Mouse (Mus musculus) kidney, adult 2 months (tissue): ENCODE data around the gene Tbxa2r. TPM values are rescaled to one million over a fixed set of nuclear protein-coding genes. Genes with fewer than 3 reads are reported as not detected.
A peak's percentile ranks its signal among the peaks of the same experiment; 100 is the strongest.

Experiments
- DNase-seq: peaks from one replicate; pipeline ENCODE4 v3.0.0; 2021
- H3K27ac ChIP-seq: fragments of 200-500 bp; 2 replicates; pipeline ENCODE4 v1.5.1; 2012; ENCODE audit warnings: low read depth, low read length, control low read depth, inconsistent platforms; ENCODE audit not compliant: insufficient read depth
- H3K27me3 ChIP-seq: fragments of 200-500 bp; replicated peaks from 2 replicates; pipeline ENCODE4 v1.6.1; 2012; ENCODE audit warnings: mild to moderate bottlenecking, moderate library complexity, low read length, inconsistent platforms; ENCODE audit not compliant: control insufficient read depth, insufficient read depth
- H3K36me3 ChIP-seq: fragments of 200-500 bp; 2 replicates; pipeline ENCODE4 v1.6.1; 2012; ENCODE audit warnings: mild to moderate bottlenecking, moderate library complexity, low read length, inconsistent platforms; ENCODE audit not compliant: control insufficient read depth, insufficient read depth
- H3K4me1 ChIP-seq: fragments of 200-500 bp; 2 replicates; pipeline ENCODE4 v1.6.1; 2011; ENCODE audit warnings: low read length; ENCODE audit not compliant: control insufficient read depth, insufficient read depth
- H3K4me3 ChIP-seq: fragments of 200-500 bp; 2 replicates; pipeline ENCODE4 v1.5.1; 2011; ENCODE audit warnings: mild to moderate bottlenecking, low read depth, low read length, control low read depth; ENCODE audit not compliant: insufficient read depth
- CTCF ChIP-seq: fragments of 200-500 bp; conservative IDR thresholded peaks from 2 replicates; pipeline ENCODE4 v1.5.1; 2011; ENCODE audit warnings: low read depth, mild to moderate bottlenecking, control low read depth, low read length, moderate library complexity, mixed read lengths; ENCODE audit not compliant: insufficient read depth, insufficient read length
- POLR2A ChIP-seq: fragments of 200-500 bp; IDR thresholded peaks from one replicate; pipeline ENCODE4 v1.6.1; 2011; ENCODE audit warnings: low read depth, low read length, control low read depth
- WGBS: fragments of 180-500 bp; shearing (Covaris S2); methylation state at CpG from one replicate; pipeline ENCODE4 v1.1.7; 2018; 5-methylcytosine and 5-hydroxymethylcytosine counted together
- polyA plus RNA-seq: library from polyadenylated mRNA; depleted of rRNA; stranded (reverse); fragments of >200 nt; gene quantifications from 2 replicates; pipeline ENCODE4 v1.2.3, GENCODE M21; 2012

The Tbxa2r gene
- polyA plus RNA-seq, 1 experiment, result 16.6 TPM

DNA sequence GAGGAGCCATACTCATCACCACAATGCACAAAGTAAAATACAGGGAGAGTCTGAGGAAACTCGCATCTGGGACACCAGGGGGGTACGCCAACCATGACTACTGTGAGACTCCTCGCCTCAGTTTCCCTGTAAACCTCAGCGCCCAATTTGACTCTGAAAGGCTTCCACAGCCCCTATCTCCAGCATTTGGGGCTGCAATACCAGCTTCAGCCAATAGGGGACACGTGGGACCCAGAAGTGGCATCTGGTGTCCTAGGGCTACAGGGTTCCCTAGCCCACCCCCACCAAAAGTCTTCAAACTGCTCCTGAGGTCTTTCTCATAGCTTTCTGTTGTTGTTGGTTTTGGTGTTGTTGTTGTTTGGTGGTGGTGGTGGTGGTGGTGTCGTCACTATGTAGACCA is 39.9 kb upstream of the Tbxa2r start:
- TF ChIP-seq POLR2A, result no peak
- peak; percentile 45 for TF ChIP-seq CTCF
- H3K27ac ChIP-seq, result no peak overlapping the region
- H3K36me3 ChIP-seq, result no peaks in the 10 kb centered on the region
- peaks cover 14% of the 10 kb centered on the region for H3K4me1 ChIP-seq
- 46% methylated on average over 6 of the region's 6 CpGs for WGBS
- no peaks in the 10 kb centered on the region for H3K27me3 ChIP-seq
- peak; percentile 43 for DNase-seq
- H3K4me3 ChIP-seq, result no peak overlapping the region

DNA sequence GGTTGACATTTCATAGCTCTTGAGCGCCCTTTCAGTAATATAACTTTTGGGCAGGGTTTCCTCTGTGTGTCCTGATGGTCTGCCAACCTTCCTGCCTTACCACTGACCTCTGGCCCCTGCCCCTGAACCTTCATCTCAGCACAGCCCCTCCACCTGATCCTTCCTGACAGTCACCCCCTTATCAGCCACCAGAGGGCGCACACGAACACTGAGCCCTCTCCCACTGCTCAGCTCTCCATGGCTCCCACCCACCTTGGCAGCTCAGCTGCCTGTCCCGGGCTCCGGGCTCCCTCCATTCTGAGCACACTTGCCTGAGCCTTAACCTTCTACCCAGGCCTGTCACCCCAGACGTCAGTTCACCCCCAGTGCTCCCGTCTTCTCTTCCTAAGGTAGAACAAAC is 39.3 kb upstream of the Tbxa2r start:
- no peaks in the 10 kb centered on the region for H3K36me3 ChIP-seq
- H3K27me3 ChIP-seq, result no peaks in the 10 kb centered on the region
- 6% methylated on average over 7 of the region's 7 CpGs for WGBS
- H3K27ac ChIP-seq, result no peak overlapping the region
- peak; percentile 66 for DNase-seq
- no peak overlapping the region for H3K4me3 ChIP-seq
- peaks cover 20% of the 10 kb centered on the region for H3K4me1 ChIP-seq
- TF ChIP-seq CTCF (peak; percentile 88), POLR2A (no peak)

DNA sequence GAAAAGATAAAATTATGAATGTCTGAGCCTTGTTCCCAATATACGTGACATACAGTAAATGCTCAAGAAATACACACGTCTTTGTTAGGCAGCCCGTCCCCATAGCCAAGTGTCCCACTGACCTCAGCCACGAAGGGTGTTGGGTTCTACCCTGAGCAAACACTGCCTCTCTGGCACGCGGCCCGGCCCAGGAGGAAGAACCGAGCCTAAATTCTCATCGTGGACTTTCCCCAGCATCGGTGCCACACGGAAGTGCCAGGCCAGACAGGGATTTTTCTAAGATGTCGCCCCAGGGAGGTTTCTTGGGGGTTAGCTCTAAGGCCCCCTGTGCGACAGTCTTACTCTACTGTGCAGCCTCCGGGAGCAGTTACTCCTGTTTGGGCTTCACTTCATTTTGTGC is 38.7 kb upstream of the Tbxa2r start:
- 51% methylated on average over 14 of the region's 14 CpGs for WGBS
- H3K4me1 ChIP-seq, result peaks cover 24% of the 10 kb centered on the region
- TF ChIP-seq POLR2A (no peak), CTCF (no peak)
- no peak overlapping the region for H3K27ac ChIP-seq
- DNase-seq, result peak; percentile 76
- no peaks in the 10 kb centered on the region for H3K36me3 ChIP-seq
- no peak overlapping the region for H3K4me3 ChIP-seq
- no peaks in the 10 kb centered on the region for H3K27me3 ChIP-seq

DNA sequence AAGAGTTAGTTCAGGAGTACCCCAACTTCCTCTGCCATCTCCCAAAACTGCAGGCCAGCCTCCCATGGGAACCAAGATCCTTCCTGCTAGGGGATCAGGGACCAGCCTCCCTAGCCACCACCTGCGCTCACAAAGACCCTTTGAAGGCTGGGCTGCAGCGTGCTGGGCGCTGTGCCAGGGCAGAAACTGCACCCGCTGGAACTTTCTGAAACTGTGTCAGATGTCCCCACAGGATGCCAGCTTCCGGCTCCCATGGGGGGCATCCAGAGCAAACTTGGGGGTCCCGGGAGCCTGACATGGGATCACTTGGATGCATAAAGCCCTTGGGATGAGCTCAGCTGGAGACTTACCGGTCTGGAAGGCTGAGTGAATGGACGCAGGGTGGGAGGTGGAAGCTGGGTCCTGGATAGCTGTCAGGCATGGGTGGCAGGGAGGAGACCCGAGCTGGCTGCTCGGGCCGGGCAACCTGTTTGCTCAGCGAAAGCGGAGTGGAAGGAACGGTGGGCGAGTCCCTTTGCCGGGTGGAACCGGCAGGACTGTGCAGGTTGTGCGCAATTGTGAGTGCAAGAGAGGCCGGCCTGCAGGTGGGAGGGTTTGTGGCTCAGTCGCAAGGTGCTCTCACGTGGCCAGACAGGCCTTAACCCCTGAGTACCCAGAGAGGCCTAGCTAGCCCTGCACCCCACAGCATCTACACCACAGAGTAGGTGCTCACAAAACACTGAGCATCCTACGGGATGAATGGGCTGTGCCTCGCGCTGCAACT is 37.7 kb upstream of the Tbxa2r start:
- peaks cover 31% of the 10 kb centered on the region for H3K4me1 ChIP-seq
- H3K36me3 ChIP-seq, result no peaks in the 10 kb centered on the region
- DNase-seq, result peak; percentile 63
- peak overlapping the region; percentile 36; the same call in 1 of the 2 replicates for H3K4me3 ChIP-seq
- WGBS, result 28% methylated on average over 24 of the region's 24 CpGs
- peak overlapping the region; percentile 20; the same call in 1 of the 2 replicates for H3K27ac ChIP-seq
- H3K27me3 ChIP-seq, result no peaks in the 10 kb centered on the region
- TF ChIP-seq CTCF (no peak), POLR2A (no peak)

DNA sequence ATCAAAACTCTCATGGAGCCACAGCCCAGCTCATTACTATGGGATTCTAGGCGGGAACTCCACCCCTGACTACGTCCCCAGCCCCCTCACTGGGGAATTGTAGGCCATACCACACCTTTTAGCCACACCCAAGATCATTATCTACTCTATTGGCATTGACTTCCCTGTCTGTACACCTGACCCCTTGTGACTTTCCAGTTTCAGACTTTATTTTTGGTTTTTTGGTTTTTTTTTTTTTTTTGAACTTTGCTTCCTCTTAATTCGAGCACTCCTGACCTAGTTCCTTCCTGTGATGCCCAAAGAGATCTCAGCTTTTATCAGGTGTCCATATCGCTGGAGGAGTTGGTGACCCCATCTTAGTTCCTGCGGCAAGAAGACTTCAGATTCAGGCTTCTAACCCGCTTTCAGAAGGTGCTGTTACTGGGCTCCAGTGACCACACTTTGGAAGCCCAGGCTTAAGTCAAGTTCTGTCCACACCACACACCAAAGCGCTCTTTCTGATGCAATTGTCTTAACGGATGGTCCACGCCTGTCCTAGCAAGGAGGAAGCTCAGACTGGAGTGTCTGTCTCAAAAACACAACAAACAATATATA is 36.9 kb upstream of the Tbxa2r start, which contains the start of gene Tjp3:
Gene Tjp3, minus strand, starts transcription at position 71 of the 594 bp plus-strand sequence.
- Histone ChIP-seq H3K36me3 (no peaks in the 10 kb centered on the region), H3K27ac (peak within 1 kb of the TSS; percentile 20; the same call in 1 of the 2 replicates), H3K4me1 (peaks cover 34% of the 10 kb centered on the region), H3K4me3 (peak within 1 kb of the TSS; percentile 36; the same call in 1 of the 2 replicates), H3K27me3 (no peaks in the 10 kb centered on the region)
- 57% methylated on average over 9 of the region's 9 CpGs for WGBS
- DNase-seq, result no peak
- TF ChIP-seq POLR2A (no peak), CTCF (no peak)

DNA sequence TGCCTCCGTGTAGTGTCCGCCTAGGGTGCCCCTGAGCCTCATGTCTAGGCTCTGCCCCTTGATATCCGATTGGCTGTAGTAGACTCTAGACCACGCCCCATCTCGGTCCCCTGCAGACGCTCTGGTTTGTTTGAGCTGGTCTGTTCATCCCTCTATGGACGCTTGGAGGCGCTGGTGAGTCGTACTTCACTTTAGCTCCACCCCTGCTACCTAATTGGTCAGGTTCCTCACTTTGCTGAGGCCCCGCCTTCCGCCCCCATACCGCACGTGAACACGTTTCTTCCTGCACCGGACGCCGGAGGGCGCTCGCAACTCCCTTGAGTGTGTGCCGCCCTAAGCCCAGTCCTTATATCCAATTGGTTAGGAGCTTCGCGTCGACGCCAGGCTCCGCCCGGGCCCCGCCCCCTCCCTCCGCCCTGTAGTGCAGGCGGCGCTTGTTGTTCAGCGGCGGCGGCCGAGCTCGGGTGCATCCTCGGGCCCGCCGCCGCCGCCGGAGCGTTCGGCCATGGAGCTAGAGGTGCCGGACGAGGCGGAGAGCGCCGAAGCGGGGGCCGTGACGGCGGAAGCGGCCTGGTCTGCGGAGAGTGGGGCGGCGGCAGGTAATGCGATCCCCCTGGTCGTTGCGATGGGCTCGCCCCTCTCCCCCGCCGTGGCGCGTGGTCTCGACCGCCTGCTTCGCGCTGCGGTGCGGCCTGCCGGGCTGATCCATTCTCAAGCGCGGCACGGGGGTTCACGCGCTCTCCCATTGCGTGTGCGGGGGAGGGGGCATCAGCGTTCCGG is 35.8 kb upstream of the Tbxa2r start, which contains the start of gene Pip5k1c:
Gene Pip5k1c, plus strand, starts transcription at position 410 of the 780 bp plus-strand sequence.
- TF ChIP-seq POLR2A (no peak), CTCF (peak; percentile 92; the same call in 1 of the 2 replicates)
- Histone ChIP-seq H3K27me3 (no peaks in the 10 kb centered on the region), H3K4me1 (peaks cover 39% of the 10 kb centered on the region), H3K27ac (peak within 1 kb of the TSS; percentile 87), H3K4me3 (peak within 1 kb of the TSS; percentile 93), H3K36me3 (no peaks in the 10 kb centered on the region)
- 1% methylated on average over 79 of the region's 80 CpGs for WGBS
- peak; percentile 100 for DNase-seq
